Mouse (Mus musculus) MEL (cell line): ENCODE measurements around the gene Msi2. TPM values are rescaled to one million over a fixed set of nuclear protein-coding genes. Genes with fewer than 3 reads are reported as not detected.
A peak's percentile ranks its signal among the peaks of the same experiment; 100 is the strongest.

Source experiments
- DNase-seq: peaks from one replicate; pipeline ENCODE4 v3.0.0; 2011; ENCODE audit warnings: low read depth, low spot score
- H3K27ac ChIP-seq: 2 replicates; pipeline ENCODE4 v1.5.1; 2012; ENCODE audit warnings: low read depth, mild to moderate bottlenecking, control low read depth, low read length, moderate library complexity; ENCODE audit not compliant: control insufficient read depth
- H3K27me3 ChIP-seq, 2 experiments: fragments of 150-350 bp in 1 of 2; sonication (generic) in 1 of 2; 2 replicates each; pipeline ENCODE4 v1.6.1; 2012; ENCODE audit warnings: low read length in 2 of 2, mild to moderate bottlenecking in 2 of 2, improper control_type of control experiment in 1 of 2, moderate library complexity in 1 of 2; ENCODE audit not compliant: insufficient read depth in 2 of 2, control insufficient read depth in 1 of 2
- H3K36me3 ChIP-seq, 2 experiments: 2 replicates each; pipeline ENCODE4 v1.6.1; 2012 to 2014; ENCODE audit warnings: low read length in 2 of 2, improper control_type of control experiment in 1 of 2, inconsistent platforms in 1 of 2, mild to moderate bottlenecking in 1 of 2; ENCODE audit not compliant: insufficient read depth in 2 of 2, control insufficient read depth in 1 of 2
- H3K4me1 ChIP-seq, 2 experiments: fragments of 150-350 bp in 1 of 2; sonication (generic) in 1 of 2; 2 replicates each; pipeline ENCODE4 v1.6.1; 2012; ENCODE audit warnings: low read length in 2 of 2, improper control_type of control experiment in 1 of 2, mild to moderate bottlenecking in 1 of 2; ENCODE audit not compliant: insufficient read depth in 2 of 2, control insufficient read depth in 1 of 2
- H3K4me3 ChIP-seq, 2 experiments: fragments of 150-350 bp in 1 of 2; sonication (generic) in 1 of 2; 2 replicates each; pipeline ENCODE4 v1.5.1; 2012; ENCODE audit warnings: low read depth in 2 of 2, low read length in 2 of 2, mild to moderate bottlenecking in 2 of 2, moderate library complexity in 2 of 2, control low read depth in 1 of 2, improper control_type of control experiment in 1 of 2; ENCODE audit not compliant: control insufficient read depth in 1 of 2, insufficient read depth in 1 of 2
- H3K79me2 ChIP-seq: 2 replicates; pipeline ENCODE4 v1.6.1; 2012; ENCODE audit warnings: mild to moderate bottlenecking, low read length, moderate library complexity; ENCODE audit not compliant: control insufficient read depth, poor library complexity, insufficient read depth
- H3K9ac ChIP-seq: 2 replicates; pipeline ENCODE4 v1.6.1; 2012; ENCODE audit warnings: low read depth, mild to moderate bottlenecking, control low read depth, low read length, moderate library complexity; ENCODE audit not compliant: control insufficient read depth, poor library complexity, severe bottlenecking
- H3K9me3 ChIP-seq: fragments of 150-350 bp; sonication (generic); replicated peaks from 2 replicates; pipeline ENCODE4 v1.6.1; 2012; ENCODE audit warnings: mild to moderate bottlenecking, low read length, improper control_type of control experiment, moderate library complexity; ENCODE audit not compliant: insufficient read depth
- BHLHE40 ChIP-seq: IDR thresholded peaks from 2 replicates; pipeline ENCODE4 v1.6.1; 2012; ENCODE audit warnings: low read depth, mild to moderate bottlenecking, inconsistent platforms, low read length, improper control_type of control experiment, borderline replicate concordance
- CHD1 ChIP-seq: IDR thresholded peaks from 2 replicates; pipeline ENCODE4 v1.6.1; 2012; ENCODE audit warnings: low read depth, mild to moderate bottlenecking, inconsistent platforms, low read length, improper control_type of control experiment
- CHD2 ChIP-seq: IDR thresholded peaks from 2 replicates; pipeline ENCODE4 v1.6.1; 2011; ENCODE audit warnings: low read length, improper control_type of control experiment
- CTCF ChIP-seq, 3 experiments: IDR thresholded peaks in 2 of 3; conservative IDR thresholded peaks in 1 of 3; 2 replicates each; pipeline ENCODE4 v1.5.1; 2011 to 2012; ENCODE audit warnings: low read length in 3 of 3, low read depth in 2 of 3, mild to moderate bottlenecking in 2 of 3, improper control_type of control experiment in 1 of 3, inconsistent platforms in 1 of 3, mixed read lengths in 1 of 3, moderate library complexity in 1 of 3; ENCODE audit not compliant: control insufficient read depth in 1 of 3, insufficient read depth in 1 of 3, poor library complexity in 1 of 3, severe bottlenecking in 1 of 3
- ELF1 ChIP-seq: IDR thresholded peaks from 2 replicates; pipeline ENCODE4 v1.6.1; 2014; ENCODE audit warnings: low read depth, mild to moderate bottlenecking, inconsistent platforms, low read length, improper control_type of control experiment, moderate library complexity
- GATA1 ChIP-seq: IDR thresholded peaks from 2 replicates; pipeline ENCODE4 v1.6.1; 2011; ENCODE audit warnings: low read depth, low read length, improper control_type of control experiment
- HCFC1 ChIP-seq: IDR thresholded peaks from 2 replicates; pipeline ENCODE4 v1.6.1; 2012; ENCODE audit warnings: low read depth, mild to moderate bottlenecking, inconsistent platforms, low read length, improper control_type of control experiment, moderate library complexity
- JUND ChIP-seq: IDR thresholded peaks from 2 replicates; pipeline ENCODE4 v1.6.1; 2011; ENCODE audit warnings: low read depth, mild to moderate bottlenecking, improper control_type of control experiment, low read length
- KAT2A ChIP-seq: conservative IDR thresholded peaks from 2 replicates; pipeline ENCODE4 v1.6.1; 2012; ENCODE audit warnings: low read depth, low read length, improper control_type of control experiment, inconsistent platforms
- MAFK ChIP-seq: IDR thresholded peaks from 2 replicates; pipeline ENCODE4 v1.6.1; 2011; ENCODE audit warnings: low read depth, mild to moderate bottlenecking, low read length, improper control_type of control experiment, borderline replicate concordance
- MXI1 ChIP-seq: IDR thresholded peaks from 2 replicates; pipeline ENCODE4 v1.6.1; 2011; ENCODE audit warnings: mild to moderate bottlenecking, low read depth, low read length, improper control_type of control experiment
- NELFE ChIP-seq: IDR thresholded peaks from 2 replicates; pipeline ENCODE4 v1.6.1; 2011; ENCODE audit warnings: low read depth, low read length, improper control_type of control experiment
- NRF1 ChIP-seq: IDR thresholded peaks from 2 replicates; pipeline ENCODE4 v1.6.1; 2014; ENCODE audit warnings: low read depth, mild to moderate bottlenecking, inconsistent platforms, low read length, improper control_type of control experiment, moderate library complexity; ENCODE audit not compliant: poor library complexity, insufficient read depth, severe bottlenecking
- POLR2AphosphoS2 ChIP-seq: IDR thresholded peaks from 2 replicates; pipeline ENCODE4 v1.6.1; 2011; ENCODE audit warnings: low read length, improper control_type of control experiment
- POLR2AphosphoS5 ChIP-seq: IDR thresholded peaks from 2 replicates; pipeline ENCODE4 v1.6.1; 2012; ENCODE audit warnings: low read depth, borderline replicate concordance, mild to moderate bottlenecking, inconsistent platforms, low read length, moderate library complexity, mixed read lengths
- RAD21 ChIP-seq: IDR thresholded peaks from 2 replicates; pipeline ENCODE4 v1.6.1; 2011; ENCODE audit warnings: mild to moderate bottlenecking, low read depth, low read length, improper control_type of control experiment
- RCOR1 ChIP-seq: IDR thresholded peaks from 2 replicates; pipeline ENCODE4 v1.6.1; 2012; ENCODE audit warnings: low read depth, mild to moderate bottlenecking, inconsistent platforms, low read length, improper control_type of control experiment
- SIN3A ChIP-seq: IDR thresholded peaks from 2 replicates; pipeline ENCODE4 v1.6.1; 2012; ENCODE audit warnings: low read length, improper control_type of control experiment, inconsistent platforms
- SMC3 ChIP-seq: IDR thresholded peaks from 2 replicates; pipeline ENCODE4 v1.6.1; 2011; ENCODE audit warnings: low read depth, low read length, improper control_type of control experiment
- TAL1 ChIP-seq: IDR thresholded peaks from 2 replicates; pipeline ENCODE4 v1.6.1; 2012; ENCODE audit warnings: mild to moderate bottlenecking, inconsistent platforms, low read length, moderate library complexity, mixed read lengths
- TBP ChIP-seq: IDR thresholded peaks from 2 replicates; pipeline ENCODE4 v1.8.0; 2011; ENCODE audit warnings: low read depth, low read length, improper control_type of control experiment
- TCF12 ChIP-seq: IDR thresholded peaks from 2 replicates; pipeline ENCODE4 v1.6.1; 2014; ENCODE audit warnings: low read depth, mild to moderate bottlenecking, inconsistent platforms, low read length, improper control_type of control experiment, moderate library complexity
- UBTF ChIP-seq: IDR thresholded peaks from 2 replicates; pipeline ENCODE4 v1.6.1; 2012; ENCODE audit warnings: low read depth, mild to moderate bottlenecking, inconsistent platforms, low read length, improper control_type of control experiment, moderate library complexity, borderline replicate concordance; ENCODE audit not compliant: insufficient read depth
- ZC3H11A ChIP-seq: IDR thresholded peaks from 2 replicates; pipeline ENCODE4 v1.6.1; 2012; ENCODE audit warnings: low read depth, mild to moderate bottlenecking, inconsistent platforms, low read length, improper control_type of control experiment
- ZKSCAN1 ChIP-seq: IDR thresholded peaks from 2 replicates; pipeline ENCODE4 v1.6.1; 2012; ENCODE audit warnings: low read depth, mild to moderate bottlenecking, inconsistent platforms, low read length, improper control_type of control experiment, moderate library complexity
- ZMIZ1 ChIP-seq: IDR thresholded peaks from 2 replicates; pipeline ENCODE4 v1.6.1; 2012; ENCODE audit warnings: low read depth, mild to moderate bottlenecking, inconsistent platforms, low read length, improper control_type of control experiment, moderate library complexity
- ZNF384 ChIP-seq: IDR thresholded peaks from 2 replicates; pipeline ENCODE4 v1.6.1; 2012; ENCODE audit warnings: low read depth, mild to moderate bottlenecking, inconsistent platforms, low read length, improper control_type of control experiment
- polyA plus RNA-seq, 2 experiments: library from polyadenylated mRNA; stranded (reverse) in 1 of 2; unstranded in 1 of 2; fragments of >175 nt in 1 of 2; fragments of >200 nt in 1 of 2; gene quantifications; 2 replicates each; pipeline versions ENCODE4 v1.2.1 to v1.2.4; 2012; ENCODE audit warnings: low replicate concordance in 2 of 2, low read depth in 1 of 2; ENCODE audit not compliant: insufficient read length in 2 of 2, insufficient read depth in 1 of 2, missing spikeins in 1 of 2
- total RNA-seq: library from RNA; depleted of rRNA; stranded (reverse); fragments of 300-350 nt; gene quantifications from 2 replicates; pipeline ENCODE4 v1.2.3, GENCODE M21; 2012

Msi2 gene
- total and polyA plus RNA-seq, 3 experiments, result 16.2 to 29.7 TPM; not detected in 1

GRCm38 (mm10) chr11:88634627-88635026, 83.7 kb downstream of the Msi2 start:
- Histone ChIP-seq H3K9ac (no peak overlapping the region), H3K36me3 (peaks cover 0 to 11% of the 10 kb centered on the region in 2 experiments; a peak in 2 of 4 replicates), H3K4me1 (peaks cover 10 to 11% of the 10 kb centered on the region in 2 experiments), H3K27me3 (no peaks in the 10 kb centered on the region), H3K27ac (no peak overlapping the region), H3K4me3 (no peak overlapping the region), H3K9me3 (no peaks in the 10 kb centered on the region), H3K79me2 (0 out of 2 replicates have a peak, but pooled peaks cover 1% of the 10 kb centered on the region)
- TF ChIP-seq ZC3H11A (no peak), POLR2AphosphoS5 (no peak), POLR2AphosphoS2 (no peak), KAT2A (no peak), ZMIZ1 (no peak), TCF12 (no peak), SIN3A (no peak), SMC3 (no peak), MAFK (no peak), ZNF384 (no peak), NELFE (no peak), MXI1 (no peak), NRF1 (no peak), RAD21 (no peak), CHD1 (no peak), UBTF (no peak), TAL1 (no peak), TBP (no peak), ELF1 (no peak)
- no peak for DNase-seq

GRCm38 (mm10) chr11:88631932-88632230, 86.4 kb downstream of the Msi2 start:
- no peaks in the 10 kb centered on the region for H3K79me2 ChIP-seq
- no peaks in the 10 kb centered on the region; a peak in 1 of 4 replicates for H3K4me1 ChIP-seq
- no peaks in the 10 kb centered on the region for H3K36me3 ChIP-seq
- no peak overlapping the region for H3K9ac ChIP-seq
- no peak overlapping the region for H3K4me3 ChIP-seq
- TF ChIP-seq HCFC1 (no peak), NELFE (no peak), CHD1 (no peak), TCF12 (no peak), TBP (no peak), GATA1 (no peak), CTCF (IDR thresholded peaks at IDR 0.05 in 2 of 3, conservative IDR thresholded peaks at IDR 0.05 in 1 of 3; ENCODE audit: control insufficient read depth in 1 of 3, insufficient read depth in 1 of 3, low read depth in 2 of 3, low read length in 3 of 3, poor library complexity in 1 of 3, severe bottlenecking in 1 of 3) (no peak), CHD2 (no peak), RCOR1 (no peak), BHLHE40 (no peak), RAD21 (no peak), JUND (no peak), ZKSCAN1 (no peak)
- TF ChIP-seq, all 39 proteins: peak for 0
- peak; percentile 36 for DNase-seq
- Histone ChIP-seq H3K27ac (no peak overlapping the region), H3K27me3 (no peaks in the 10 kb centered on the region), H3K9me3 (no peaks in the 10 kb centered on the region)
